Mouse (Mus musculus) limb, embryonic 12.5 days (tissue): ENCODE data around the gene Cyb561d2. TPM values are rescaled to one million over a fixed set of nuclear protein-coding genes. Genes with fewer than 3 reads are reported as not detected.
A peak's percentile ranks its signal among the peaks of the same experiment; 100 is the strongest.

Experiments used
- ATAC-seq: fragments of 200-750 bp; cut with Nextera tagmentation; 2 replicates; pipeline ENCODE4 v1.8.0; 2017; ENCODE audit warnings: low read depth, moderate TSS enrichment; ENCODE audit not compliant: insufficient number of reproducible peaks, insufficient read depth, low FRiP score, low TSS enrichment
- H3K27ac ChIP-seq: fragments of 300-500 bp; sonication (generic); 2 replicates; pipeline ENCODE4 v1.5.1; 2016; ENCODE audit warnings: mild to moderate bottlenecking, moderate library complexity
- H3K27me3 ChIP-seq: fragments of 300-500 bp; sonication (generic); 2 replicates; pipeline ENCODE4 v1.6.1; 2016; ENCODE audit warnings: mild to moderate bottlenecking, moderate library complexity
- H3K36me3 ChIP-seq: fragments of 300-500 bp; sonication (generic); 2 replicates; pipeline ENCODE4 v1.6.1; 2016; ENCODE audit warnings: mild to moderate bottlenecking, moderate library complexity
- H3K4me1 ChIP-seq: fragments of 300-500 bp; sonication (generic); replicated peaks from 2 replicates; pipeline ENCODE4 v1.6.1; 2016
- H3K4me2 ChIP-seq: fragments of 300-500 bp; sonication (generic); 2 replicates; pipeline ENCODE4 v1.6.1; 2016; ENCODE audit warnings: mild to moderate bottlenecking, moderate library complexity
- H3K4me3 ChIP-seq: fragments of 300-500 bp; sonication (generic); replicated peaks from 2 replicates; pipeline ENCODE4 v1.5.1; 2016; ENCODE audit warnings: mild to moderate bottlenecking
- H3K9ac ChIP-seq: fragments of 300-500 bp; sonication (generic); replicated peaks from 2 replicates; pipeline ENCODE4 v1.6.1; 2016; ENCODE audit warnings: mild to moderate bottlenecking, moderate library complexity
- H3K9me3 ChIP-seq: fragments of 300-500 bp; sonication (generic); 2 replicates; pipeline ENCODE4 v1.6.1; 2016; ENCODE audit warnings: mild to moderate bottlenecking, moderate library complexity
- WGBS: fragments of 180-500 bp; shearing (Covaris S2); methylation state at CpG from one replicate; pipeline ENCODE4 v1.1.7; 2016; 5-methylcytosine and 5-hydroxymethylcytosine counted together
- polyA plus RNA-seq: library from polyadenylated mRNA; unstranded; fragments of >200 nt; fragmentation: Nextera tagmentation; extraction: Ambion mirVana; gene quantifications from 2 replicates; pipeline ENCODE4 v1.2.1, GENCODE M21; 2016

Cyb561d2 gene
- polyA plus RNA-seq, 1 experiment from 2014 or later = 15.3 TPM

GRCm38 (mm10) chr9:107539940-107540339 is 2.1 kb downstream of the Cyb561d2 start:
- Histone ChIP-seq H3K4me2 (no peak overlapping the region), H3K9me3 (no peaks in the 10 kb centered on the region), H3K9ac (no peak overlapping the region), H3K36me3 (peaks cover 56% of the 10 kb centered on the region), H3K4me1 (peaks cover 46% of the 10 kb centered on the region), H3K27me3 (no peaks in the 10 kb centered on the region), H3K27ac (no peak overlapping the region), H3K4me3 (no peak overlapping the region)
- WGBS = 91% methylated on average over 8 of the region's 8 CpGs
- ATAC-seq = no peak

- no peak for ATAC-seq
- no peak overlapping the region for H3K4me3 ChIP-seq
- H3K9ac ChIP-seq = no peak overlapping the region
- H3K4me2 ChIP-seq = no peak overlapping the region
- H3K27me3 ChIP-seq = no peaks in the 10 kb centered on the region
- H3K9me3 ChIP-seq = no peaks in the 10 kb centered on the region
- 92% methylated on average over 3 of the region's 3 CpGs for WGBS
- no peak overlapping the region for H3K27ac ChIP-seq
- H3K36me3 ChIP-seq = peaks cover 44% of the 10 kb centered on the region
- H3K4me1 ChIP-seq = peaks cover 46% of the 10 kb centered on the region
Measured at GRCm38 (mm10) chr9:107538711-107539110, 3.3 kb downstream of the Cyb561d2 start.

GRCm38 (mm10) chr9:107538231-107538630 is 3.8 kb downstream of the Cyb561d2 start:
- Histone ChIP-seq H3K9ac (no peak overlapping the region), H3K4me2 (no peak overlapping the region), H3K27ac (no peak overlapping the region), H3K4me1 (peaks cover 46% of the 10 kb centered on the region), H3K36me3 (peaks cover 39% of the 10 kb centered on the region), H3K4me3 (no peak overlapping the region), H3K27me3 (no peaks in the 10 kb centered on the region), H3K9me3 (no peaks in the 10 kb centered on the region)
- 95% methylated on average over 7 of the region's 7 CpGs for WGBS
- ATAC-seq = no peak

- under 1% methylated on average over 40 of the region's 40 CpGs for WGBS
- Histone ChIP-seq H3K9ac (peak overlapping the region; percentile 81), H3K4me2 (peak overlapping the region; percentile 99), H3K9me3 (no peaks in the 10 kb centered on the region), H3K27me3 (peaks cover 8% of the 10 kb centered on the region; the same call in 1 of the 2 replicates), H3K27ac (peak overlapping the region; percentile 60; the same call in 1 of the 2 replicates), H3K36me3 (peaks cover 32% of the 10 kb centered on the region), H3K4me1 (peaks cover 27% of the 10 kb centered on the region), H3K4me3 (peak overlapping the region; percentile 76)
- ATAC-seq = no peak
Measured at GRCm38 (mm10) chr9:107534408-107535202, 7.4 kb downstream of the Cyb561d2 start.

GRCm38 (mm10) chr9:107533791-107534407 is 8.1 kb downstream of the Cyb561d2 start, which contains the start of gene Tmem115:
Tmem115 (plus strand) TSS chr9:107533945.
- WGBS = under 1% methylated on average over 48 of the region's 48 CpGs
- peak within 1 kb of the TSS; percentile 60; the same call in 1 of the 2 replicates for H3K27ac ChIP-seq

GRCm38 (mm10) chr9:107526198-107527026 is 15.6 kb downstream of the Cyb561d2 start:
- peak overlapping the region; percentile 65 for H3K4me2 ChIP-seq
- H3K27me3 ChIP-seq = peaks cover 74% of the 10 kb centered on the region
- 5% methylated on average over 44 of the region's 44 CpGs for WGBS
- no peaks in the 10 kb centered on the region for H3K36me3 ChIP-seq
- no peak overlapping the region for H3K27ac ChIP-seq
- no peak overlapping the region for H3K9ac ChIP-seq
- peaks cover 34% of the 10 kb centered on the region for H3K4me1 ChIP-seq
- no peaks in the 10 kb centered on the region for H3K9me3 ChIP-seq
- peak overlapping the region; percentile 39 for H3K4me3 ChIP-seq
- peak; percentile 45; the same call in 1 of the 2 replicates for ATAC-seq

More at GRCm38 (mm10) chr9:107533791-107534407, 8.1 kb downstream of the Cyb561d2 start, which contains the start of gene Tmem115:
- Histone ChIP-seq H3K9ac (peak within 1 kb of the TSS; percentile 81), H3K9me3 (no peaks in the 10 kb centered on the region), H3K27me3 (peaks cover 8% of the 10 kb centered on the region; the same call in 1 of the 2 replicates), H3K4me3 (peak within 1 kb of the TSS; percentile 76), H3K36me3 (peaks cover 25% of the 10 kb centered on the region), H3K4me1 (peaks cover 27% of the 10 kb centered on the region), H3K4me2 (peak within 1 kb of the TSS; percentile 99)
- ATAC-seq = peak; percentile 99

GRCm38 (mm10) chr9:107522400-107522711 is 19.6 kb downstream of the Cyb561d2 start:
- ATAC-seq = 0 out of 2 replicates have a peak, but pooled peaks have one; percentile 1
- no peaks in the 10 kb centered on the region for H3K9me3 ChIP-seq
- H3K4me1 ChIP-seq = peaks cover 36% of the 10 kb centered on the region
- H3K4me2 ChIP-seq = peak overlapping the region; percentile 48
- peaks cover 73% of the 10 kb centered on the region for H3K27me3 ChIP-seq
- H3K9ac ChIP-seq = peak overlapping the region; percentile 42; the same call in 1 of the 2 replicates
- no peaks in the 10 kb centered on the region for H3K36me3 ChIP-seq
- 0 out of 2 replicates have a peak overlapping the region, but pooled peaks have one; percentile 11 for H3K4me3 ChIP-seq
- WGBS = 56% methylated on average over 2 of the region's 2 CpGs
- no peak overlapping the region for H3K27ac ChIP-seq

GRCm38 (mm10) chr9:107521711-107522399 is 20.1 kb downstream of the Cyb561d2 start:
- no peaks in the 10 kb centered on the region for H3K9me3 ChIP-seq
- 26% methylated on average over 25 of the region's 25 CpGs for WGBS
- peak overlapping the region; percentile 48 for H3K4me2 ChIP-seq
- no peaks in the 10 kb centered on the region for H3K36me3 ChIP-seq
- peak overlapping the region; percentile 11; the same call in 1 of the 2 replicates for H3K4me3 ChIP-seq
- ATAC-seq = peak; percentile 27; the same call in 1 of the 2 replicates
- peaks cover 31% of the 10 kb centered on the region for H3K4me1 ChIP-seq
- peaks cover 73% of the 10 kb centered on the region for H3K27me3 ChIP-seq
- H3K27ac ChIP-seq = 0 out of 2 replicates have a peak overlapping the region, but pooled peaks have one; percentile 7
- peak overlapping the region; percentile 42; the same call in 1 of the 2 replicates for H3K9ac ChIP-seq

GRCm38 (mm10) chr9:107521190-107521589 is 20.8 kb downstream of the Cyb561d2 start:
- H3K9me3 ChIP-seq = no peaks in the 10 kb centered on the region
- peak; percentile 12; the same call in 1 of the 2 replicates for ATAC-seq
- 0 out of 2 replicates have a peak overlapping the region, but pooled peaks have one; percentile 56 for H3K27ac ChIP-seq
- peak overlapping the region; percentile 48; the same call in 1 of the 2 replicates for H3K4me2 ChIP-seq
- no peak overlapping the region for H3K9ac ChIP-seq
- H3K36me3 ChIP-seq = no peaks in the 10 kb centered on the region
- peaks cover 24% of the 10 kb centered on the region for H3K4me1 ChIP-seq
- H3K27me3 ChIP-seq = peaks cover 70% of the 10 kb centered on the region
- no peak overlapping the region for H3K4me3 ChIP-seq
- 49% methylated on average over 5 of the region's 5 CpGs for WGBS

GRCm38 (mm10) chr9:107520331-107520730 is 21.7 kb downstream of the Cyb561d2 start:
- no peak overlapping the region for H3K27ac ChIP-seq
- 70% methylated on average over 6 of the region's 6 CpGs for WGBS
- H3K9me3 ChIP-seq = no peaks in the 10 kb centered on the region
- H3K27me3 ChIP-seq = peaks cover 61% of the 10 kb centered on the region
- H3K4me1 ChIP-seq = peaks cover 24% of the 10 kb centered on the region
- no peak overlapping the region for H3K4me2 ChIP-seq
- no peaks in the 10 kb centered on the region for H3K36me3 ChIP-seq
- H3K9ac ChIP-seq = no peak overlapping the region
- no peak for ATAC-seq
- H3K4me3 ChIP-seq = no peak overlapping the region
